Mouse (Mus musculus): ENCODE measurements at regions not wholly inside any gene's neighbourhood (a gene's known extent, or its start where the extent isn't known, plus 50 kb on each side); places are given as distances from the start of the nearest gene placed in this dataset.

DNA sequence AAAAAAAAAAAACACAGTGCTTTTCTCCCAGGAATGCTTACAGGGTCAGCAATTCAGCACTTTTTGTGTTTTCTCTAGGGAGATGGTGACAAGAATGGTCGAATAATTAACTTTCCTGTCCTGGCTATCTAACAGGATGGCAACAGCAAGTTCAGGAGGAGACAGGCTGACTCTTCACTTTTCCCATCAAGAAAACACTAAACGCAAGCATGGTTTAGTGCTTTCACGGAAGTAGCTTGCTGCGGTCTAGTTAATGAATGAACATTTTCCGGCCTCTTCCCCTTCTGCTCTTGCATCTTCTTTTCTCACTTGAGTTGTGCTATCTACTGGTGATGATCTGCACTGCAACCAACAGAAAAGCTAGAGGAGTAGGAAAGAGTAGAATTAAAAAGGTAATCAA, 463.6 kb upstream of the Igfbp7 start:
- Histone ChIP-seq H3K36me3 (no peaks in the 10 kb centered on the region), H3K27ac (replicated peaks) (no peak overlapping the region), H3K9me3 (no peaks in the 10 kb centered on the region), H3K4me1 (no peaks in the 10 kb centered on the region), H3K4me3 (no peak overlapping the region), H3K9ac (replicated peaks) (no peak overlapping the region), H3K27me3 (no peaks in the 10 kb centered on the region), H3K4me2 (replicated peaks) (no peak overlapping the region)
- WGBS, result 88% methylated on average over 5 of the region's 5 CpGs
- no peak for ATAC-seq (ENCODE audit: low FRiP score, low read depth)

DNA sequence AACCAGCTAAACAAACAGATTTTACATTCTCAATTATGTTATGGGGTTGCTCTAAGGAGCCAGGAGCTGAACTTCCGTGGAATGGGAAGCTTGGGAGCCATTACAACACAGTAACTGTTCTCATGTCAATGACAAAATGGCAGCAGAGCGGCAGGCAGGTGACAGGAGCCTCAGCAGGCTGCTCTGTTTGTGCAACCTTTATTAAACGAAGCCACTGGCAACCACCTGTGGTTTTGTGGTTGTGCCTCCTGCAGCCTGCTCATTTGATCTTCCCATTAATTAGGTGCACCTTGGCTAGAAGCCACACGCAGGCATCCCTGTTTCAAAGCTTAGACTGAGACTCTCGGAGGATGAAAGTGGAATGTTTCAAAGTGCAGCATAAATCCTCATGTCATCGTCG, 457.5 kb upstream of the Igfbp7 start:
- Histone ChIP-seq H3K36me3 (no peaks in the 10 kb centered on the region), H3K4me3 (no peak overlapping the region), H3K4me2 (replicated peaks) (no peak overlapping the region), H3K27ac (replicated peaks) (no peak overlapping the region), H3K9ac (replicated peaks) (no peak overlapping the region), H3K9me3 (no peaks in the 10 kb centered on the region), H3K27me3 (no peaks in the 10 kb centered on the region), H3K4me1 (no peaks in the 10 kb centered on the region)
- WGBS, result 73% methylated on average over 7 of the region's 7 CpGs
- ATAC-seq (ENCODE audit: low FRiP score, low read depth), result no peak

DNA sequence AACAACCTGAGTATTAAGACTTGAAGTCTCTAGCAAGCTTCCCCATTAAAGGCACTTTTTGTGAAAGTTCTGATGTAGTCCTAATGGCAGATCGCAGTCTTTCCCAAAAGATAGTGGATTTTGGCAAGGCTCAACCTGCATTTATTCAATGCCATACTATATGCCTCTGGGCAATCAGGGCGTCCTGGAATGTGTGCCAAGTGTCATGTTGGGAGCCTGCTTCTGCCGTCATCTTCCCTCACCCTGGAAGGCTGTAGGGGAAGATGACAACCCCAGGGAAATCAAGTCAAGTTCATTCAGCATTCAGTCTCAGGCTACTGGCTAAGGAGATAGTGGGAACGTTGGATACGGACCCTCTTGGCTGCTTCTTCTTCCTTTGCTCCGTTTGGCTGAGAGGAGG, 447.4 kb upstream of the Igfbp7 start:
- WGBS, result 93% methylated on average over 6 of the region's 6 CpGs
- H3K4me1 ChIP-seq, result no peaks in the 10 kb centered on the region
- H3K4me3 ChIP-seq, result no peak overlapping the region
- no peak overlapping the region for H3K9ac ChIP-seq (replicated peaks)
- H3K9me3 ChIP-seq, result no peaks in the 10 kb centered on the region
- no peaks in the 10 kb centered on the region for H3K27me3 ChIP-seq
- H3K4me2 ChIP-seq (replicated peaks), result no peak overlapping the region
- ATAC-seq (ENCODE audit: low FRiP score, low read depth), result no peak
- H3K27ac ChIP-seq (replicated peaks), result no peak overlapping the region
- H3K36me3 ChIP-seq, result no peaks in the 10 kb centered on the region

DNA sequence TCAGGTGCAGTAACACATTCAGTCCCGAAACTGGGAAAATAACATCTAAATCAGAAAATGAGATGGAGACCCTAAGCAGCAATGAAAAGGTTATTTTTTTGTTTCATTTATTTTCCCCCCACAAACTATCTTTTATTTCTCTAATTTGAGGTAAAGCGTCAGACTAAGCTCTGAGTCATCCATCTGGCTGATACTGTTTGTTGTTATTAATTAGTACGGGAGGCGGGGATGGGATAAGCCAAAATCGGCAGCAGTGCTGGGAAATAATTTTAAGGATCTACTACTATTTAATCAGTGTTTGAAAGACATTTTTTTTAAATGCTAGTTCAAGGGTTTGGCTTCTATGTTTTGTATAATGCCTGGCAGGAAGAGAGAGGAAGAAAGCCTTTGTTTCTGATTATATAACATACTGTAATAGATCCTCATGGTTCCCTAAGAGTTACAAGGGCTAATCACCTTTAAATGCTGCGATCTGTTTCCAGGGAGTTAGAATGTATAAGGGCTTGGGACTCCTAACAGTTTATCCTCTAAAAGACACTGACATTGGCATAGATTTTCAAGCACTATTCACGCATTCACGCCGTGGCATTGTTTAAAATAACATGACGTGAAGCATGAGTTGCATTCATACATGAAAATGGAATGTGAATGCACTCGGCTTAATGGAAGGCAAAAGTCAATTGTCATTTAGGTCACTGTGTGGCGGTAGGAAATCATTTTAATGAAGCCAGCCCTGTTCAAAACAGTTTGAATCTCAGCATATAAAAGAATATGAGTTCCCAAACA, 446.4 kb upstream of the Igfbp7 start:
- no peak overlapping the region for H3K27ac ChIP-seq (replicated peaks)
- H3K36me3 ChIP-seq, result no peaks in the 10 kb centered on the region
- no peak overlapping the region for H3K4me2 ChIP-seq (replicated peaks)
- no peaks in the 10 kb centered on the region for H3K4me1 ChIP-seq
- H3K27me3 ChIP-seq, result no peaks in the 10 kb centered on the region
- no peak for ATAC-seq (ENCODE audit: low FRiP score, low read depth)
- H3K9ac ChIP-seq (replicated peaks), result no peak overlapping the region
- no peaks in the 10 kb centered on the region for H3K9me3 ChIP-seq
- no peak overlapping the region for H3K4me3 ChIP-seq
- 77% methylated on average over 12 of the region's 12 CpGs for WGBS

DNA sequence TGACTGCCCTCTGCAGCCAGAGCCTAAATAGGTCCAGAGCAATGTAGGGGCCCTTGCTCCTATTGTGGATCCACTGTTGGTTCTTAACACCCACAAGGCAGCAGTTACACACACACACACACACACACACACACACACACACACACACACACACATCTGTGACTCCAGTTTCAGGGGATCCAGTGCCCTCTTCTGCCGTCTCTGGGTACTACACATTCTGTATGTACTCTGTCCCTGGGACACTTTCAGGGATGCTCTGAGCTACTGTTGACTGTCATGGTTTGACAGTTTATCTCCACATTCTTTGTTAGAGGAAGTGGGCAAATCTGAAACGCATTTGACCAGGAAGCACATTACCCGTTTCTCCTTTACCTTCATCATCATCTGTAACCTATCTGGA, 443.8 kb upstream of the Igfbp7 start:
- no peak for ATAC-seq (ENCODE audit: low FRiP score, low read depth)
- Histone ChIP-seq H3K4me1 (no peaks in the 10 kb centered on the region), H3K27me3 (no peaks in the 10 kb centered on the region), H3K4me2 (replicated peaks) (no peak overlapping the region), H3K36me3 (no peaks in the 10 kb centered on the region), H3K27ac (replicated peaks) (no peak overlapping the region), H3K9ac (replicated peaks) (no peak overlapping the region), H3K4me3 (no peak overlapping the region), H3K9me3 (no peaks in the 10 kb centered on the region)
- 95% methylated on average over 3 of the region's 3 CpGs for WGBS

DNA sequence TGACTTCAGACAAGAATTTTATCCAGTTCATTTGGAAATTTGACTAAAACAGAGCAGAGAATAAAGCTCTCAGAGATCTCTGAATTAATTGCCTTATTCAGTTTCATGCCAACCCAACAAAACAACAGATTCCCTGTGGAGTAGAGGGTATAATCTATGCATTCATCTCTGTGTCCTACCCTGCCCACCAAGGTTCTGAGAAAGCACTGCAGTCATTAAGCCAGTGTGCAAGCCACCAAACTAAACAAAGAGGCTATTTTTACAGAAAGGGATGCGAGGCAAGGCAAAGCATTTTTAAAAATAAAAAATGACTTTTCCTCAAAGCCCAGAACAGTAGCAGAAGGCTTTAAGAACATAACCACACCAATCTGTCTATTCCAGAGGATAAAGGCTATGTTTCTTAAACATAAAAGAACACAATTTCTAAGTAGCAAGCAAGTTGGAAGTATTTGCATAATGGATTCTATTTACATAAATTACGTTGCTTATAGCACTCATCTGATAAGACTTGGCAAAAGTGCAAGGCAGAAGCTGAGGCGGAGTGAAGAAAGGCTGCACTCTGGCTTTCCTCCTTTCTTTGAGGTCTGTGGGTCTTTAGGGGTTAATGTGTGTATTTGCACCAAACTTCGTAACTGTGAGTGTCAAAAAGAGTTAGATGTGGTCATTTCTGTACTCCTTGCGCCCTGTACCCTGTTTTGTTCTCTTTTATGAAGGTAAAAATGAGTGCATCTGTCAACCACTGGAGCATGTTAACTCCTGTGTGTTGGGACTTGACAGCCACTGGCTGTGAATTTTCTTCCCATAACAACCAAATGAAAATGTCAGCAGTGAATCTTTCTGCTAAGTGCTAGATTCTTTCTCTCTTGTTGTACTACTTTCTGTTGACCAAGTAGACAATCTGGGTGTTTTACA, 430.6 kb upstream of the Igfbp7 start:
- Histone ChIP-seq H3K4me2 (replicated peaks) (no peak overlapping the region), H3K27ac (replicated peaks) (0 out of 2 replicates have a peak overlapping the region, but pooled peaks have one; percentile 22), H3K36me3 (no peaks in the 10 kb centered on the region), H3K9me3 (no peaks in the 10 kb centered on the region), H3K9ac (replicated peaks) (no peak overlapping the region), H3K27me3 (no peaks in the 10 kb centered on the region), H3K4me1 (peaks cover 16% of the 10 kb centered on the region), H3K4me3 (no peak overlapping the region)
- 41% methylated on average over 5 of the region's 5 CpGs for WGBS
- ATAC-seq (ENCODE audit: low FRiP score, low read depth), result peak; percentile 80

DNA sequence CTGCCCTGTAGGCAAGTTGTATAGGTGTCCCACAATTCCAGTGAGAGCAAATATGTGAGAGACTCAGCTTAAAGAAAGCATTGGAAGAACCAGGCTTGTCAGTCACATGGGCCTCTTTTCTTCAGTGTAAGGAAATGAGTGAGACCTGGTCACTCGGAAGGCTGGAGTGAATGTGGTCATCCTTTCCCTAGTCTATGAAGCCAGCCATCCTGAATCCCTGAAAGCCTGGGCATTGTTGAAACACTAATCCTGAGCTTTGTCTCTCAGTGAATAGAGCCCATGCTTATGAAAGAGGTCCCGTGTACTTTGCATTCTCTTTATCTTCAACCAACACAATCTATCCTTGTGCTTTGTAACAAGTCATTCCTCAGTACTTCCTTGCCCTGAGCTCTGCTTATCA, 420.1 kb upstream of the Igfbp7 start:
- no peak overlapping the region for H3K4me3 ChIP-seq
- no peaks in the 10 kb centered on the region for H3K4me1 ChIP-seq
- peaks cover 9% of the 10 kb centered on the region; the same call in 1 of the 2 replicates for H3K9me3 ChIP-seq
- no peaks in the 10 kb centered on the region for H3K27me3 ChIP-seq
- peak; percentile 60; the same call in 1 of the 2 replicates for ATAC-seq (ENCODE audit: low FRiP score, low read depth)
- 24% methylated on average over 2 of the region's 2 CpGs for WGBS
- H3K9ac ChIP-seq (replicated peaks), result no peak overlapping the region
- H3K36me3 ChIP-seq, result no peaks in the 10 kb centered on the region
- H3K27ac ChIP-seq (replicated peaks), result no peak overlapping the region
- H3K4me2 ChIP-seq (replicated peaks), result no peak overlapping the region

DNA sequence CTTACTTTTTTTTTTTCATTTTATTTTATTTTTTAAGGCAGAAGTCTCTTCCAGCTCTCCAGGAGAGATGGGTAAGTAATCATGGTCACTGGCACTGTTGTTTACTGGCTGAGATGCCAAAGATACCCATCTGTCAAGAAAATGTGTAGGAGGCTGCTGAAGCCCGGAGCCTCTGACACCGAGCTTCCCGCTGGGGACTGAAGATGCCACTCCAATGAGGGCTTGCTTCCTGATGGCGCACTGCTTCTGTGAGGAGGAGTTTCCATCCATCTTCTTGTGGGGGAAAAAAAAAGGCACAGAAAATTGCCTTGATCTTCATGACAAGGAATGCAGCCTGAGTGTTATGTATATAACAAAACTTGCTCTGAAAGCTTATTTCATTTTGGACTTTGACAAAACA, 418.2 kb upstream of the Igfbp7 start:
- 94% methylated on average over 4 of the region's 4 CpGs for WGBS

DNA sequence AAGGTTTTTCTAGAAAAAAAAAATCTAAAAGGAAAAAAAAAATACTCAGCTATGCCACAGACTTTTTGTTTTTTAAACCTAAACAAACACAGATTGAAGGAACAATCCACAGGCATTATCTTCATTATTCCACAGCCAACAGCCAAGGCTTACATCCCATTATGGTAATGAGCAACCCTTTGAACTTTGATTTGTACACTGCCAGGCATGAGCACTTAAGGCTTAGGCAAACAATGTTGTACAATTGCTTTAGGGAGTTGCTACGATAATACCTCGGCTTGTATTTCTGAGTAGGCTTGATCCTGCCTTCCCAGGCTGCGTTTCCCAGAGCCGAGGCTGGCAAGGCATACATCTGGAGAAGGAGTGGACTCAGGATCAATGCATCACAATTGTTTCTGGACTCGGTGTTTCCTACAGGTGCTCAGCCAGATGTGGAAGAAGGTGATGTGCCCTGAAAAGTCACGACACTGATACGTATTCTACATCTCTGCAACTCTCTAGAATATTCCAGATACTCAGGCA, 409.0 kb upstream of the Igfbp7 start:
- Histone ChIP-seq H3K9me3 (no peaks in the 10 kb centered on the region), H3K4me3 (no peak overlapping the region), H3K4me2 (replicated peaks) (no peak overlapping the region), H3K4me1 (0 out of 2 replicates have a peak, but pooled peaks cover 6% of the 10 kb centered on the region), H3K27me3 (peaks cover 5% of the 10 kb centered on the region; the same call in 1 of the 2 replicates), H3K9ac (replicated peaks) (no peak overlapping the region), H3K36me3 (no peaks in the 10 kb centered on the region), H3K27ac (replicated peaks) (no peak overlapping the region)
- WGBS, result 45% methylated on average over 7 of the region's 7 CpGs
- ATAC-seq (ENCODE audit: low FRiP score, low read depth), result peak; percentile 82

More for the DNA sequence above, 418.2 kb upstream of the Igfbp7 start:
- H3K27ac ChIP-seq (replicated peaks), result no peak overlapping the region
- no peak overlapping the region for H3K4me2 ChIP-seq (replicated peaks)
- H3K9me3 ChIP-seq, result peaks cover 9% of the 10 kb centered on the region; the same call in 1 of the 2 replicates
- H3K9ac ChIP-seq (replicated peaks), result no peak overlapping the region
- no peak for ATAC-seq (ENCODE audit: low FRiP score, low read depth)
- H3K4me3 ChIP-seq, result no peak overlapping the region
- no peaks in the 10 kb centered on the region for H3K4me1 ChIP-seq
- H3K27me3 ChIP-seq, result no peaks in the 10 kb centered on the region
- H3K36me3 ChIP-seq, result no peaks in the 10 kb centered on the region

DNA sequence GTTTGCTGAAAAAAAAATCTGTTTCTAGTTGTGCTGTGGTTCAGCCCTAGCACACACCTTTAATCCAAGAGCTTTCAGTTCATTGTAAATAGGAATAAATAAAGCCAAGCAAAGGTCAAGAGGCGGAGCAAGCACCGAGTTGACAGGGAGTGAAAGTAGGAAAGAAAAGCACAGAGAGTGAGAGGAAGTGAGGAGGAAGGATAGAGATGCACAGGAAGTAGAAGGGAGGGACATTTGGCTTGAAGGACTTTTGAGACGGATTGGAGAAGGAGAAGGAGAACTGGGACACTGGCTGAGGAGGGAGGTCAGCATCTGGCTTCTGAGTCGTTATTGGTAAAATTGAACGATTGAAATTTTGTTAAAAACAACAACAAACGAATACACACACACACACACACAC, 402.0 kb upstream of the Igfbp7 start:
- no peak overlapping the region for H3K27ac ChIP-seq (replicated peaks)
- H3K4me2 ChIP-seq (replicated peaks), result no peak overlapping the region
- no peaks in the 10 kb centered on the region for H3K36me3 ChIP-seq
- WGBS, result 76% methylated on average over 5 of the region's 6 CpGs
- H3K4me3 ChIP-seq, result no peak overlapping the region
- peaks cover 14% of the 10 kb centered on the region; the same call in 1 of the 2 replicates for H3K4me1 ChIP-seq
- H3K9ac ChIP-seq (replicated peaks), result no peak overlapping the region
- 0 out of 2 replicates have a peak, but pooled peaks cover 3% of the 10 kb centered on the region for H3K27me3 ChIP-seq
- ATAC-seq (ENCODE audit: low FRiP score, low read depth), result no peak
- H3K9me3 ChIP-seq, result no peaks in the 10 kb centered on the region

DNA sequence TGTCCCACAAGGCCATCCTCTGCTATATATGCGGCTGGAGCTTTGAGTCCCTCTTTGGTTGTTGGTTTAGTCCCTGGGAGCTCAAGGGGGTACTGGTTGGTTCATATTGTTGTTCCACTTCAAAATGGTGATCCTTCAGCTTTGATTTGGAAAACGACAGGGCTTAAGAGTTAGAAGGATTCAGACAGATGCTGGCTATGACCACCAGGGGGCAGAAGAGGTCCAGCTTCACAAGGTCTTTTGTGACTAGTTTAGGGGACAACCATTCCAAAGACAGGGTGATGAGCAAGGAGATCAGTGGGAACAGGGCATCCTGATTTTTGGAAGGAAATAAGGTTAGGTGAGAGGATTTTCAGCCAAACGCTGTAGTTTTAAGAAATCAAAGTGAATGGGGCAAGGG, 399.9 kb upstream of the Igfbp7 start:
- Histone ChIP-seq H3K9ac (replicated peaks) (no peak overlapping the region), H3K4me2 (replicated peaks) (no peak overlapping the region), H3K27me3 (0 out of 2 replicates have a peak, but pooled peaks cover 3% of the 10 kb centered on the region), H3K9me3 (no peaks in the 10 kb centered on the region), H3K4me3 (no peak overlapping the region), H3K36me3 (no peaks in the 10 kb centered on the region), H3K4me1 (peaks cover 14% of the 10 kb centered on the region; the same call in 1 of the 2 replicates), H3K27ac (replicated peaks) (no peak overlapping the region)
- 29% methylated on average over 3 of the region's 3 CpGs for WGBS
- ATAC-seq (ENCODE audit: low FRiP score, low read depth), result 0 out of 2 replicates have a peak, but pooled peaks have one; percentile 23

Measured in midbrain, embryonic 12.5 days (tissue).